Mouse (Mus musculus) cerebellum, postnatal 4 days (tissue): ENCODE data around the gene Zfp442.
A peak's percentile ranks its signal among the peaks of the same experiment; 100 is the strongest.
"Not testable (repeated sequence)": the region's sequence is repeated elsewhere in the genome, so short reads cannot be mapped to it uniquely, and the experiment has no call there.

Source experiments
- DNase-seq, 2 experiments: peaks; one replicate each; pipeline ENCODE4 v3.0.0; 2022; ENCODE audit warnings: low spot score in 2 of 2, mixed read lengths in 1 of 2

The Zfp442 gene

DNA sequence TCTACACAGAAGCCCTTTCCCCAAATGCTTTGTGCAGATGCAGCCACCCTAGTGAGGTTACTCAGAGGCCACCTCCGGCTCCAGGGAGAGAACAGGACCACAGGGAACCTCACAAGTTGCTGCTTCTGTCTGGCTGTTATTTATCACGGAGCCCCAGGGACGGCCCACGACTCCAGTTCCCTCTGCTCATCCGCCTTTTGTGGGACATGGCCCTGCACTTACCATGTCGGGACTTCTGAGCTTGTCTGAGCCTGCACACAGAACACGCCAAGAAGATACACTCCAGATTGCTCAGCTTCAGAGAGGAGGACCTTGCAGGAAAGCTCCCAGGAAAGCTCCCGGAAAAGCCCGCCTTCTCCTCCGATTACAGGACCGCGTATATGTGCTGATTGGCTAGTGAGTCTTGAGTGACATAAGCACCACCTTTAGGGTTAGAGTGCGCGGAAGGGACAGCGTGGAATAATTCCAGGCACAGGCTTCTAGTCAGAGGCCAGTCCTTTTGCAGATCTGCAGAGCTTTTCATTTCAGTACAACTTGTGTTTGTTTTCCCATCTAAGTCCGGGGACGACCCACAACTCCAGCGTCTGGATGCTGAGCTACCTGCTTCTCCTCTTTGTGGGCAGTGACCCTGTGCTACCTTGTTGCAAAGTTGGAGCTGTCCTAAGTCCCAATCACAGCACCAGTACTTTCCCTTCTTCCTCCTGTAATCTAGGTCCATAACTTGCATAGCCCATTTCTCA lies at the start of gene Zfp442:
Zfp442 (minus strand) TSS at position 307 of the 740 bp plus-strand sequence.
- peak; percentile 19 to 47 for DNase-seq

DNA sequence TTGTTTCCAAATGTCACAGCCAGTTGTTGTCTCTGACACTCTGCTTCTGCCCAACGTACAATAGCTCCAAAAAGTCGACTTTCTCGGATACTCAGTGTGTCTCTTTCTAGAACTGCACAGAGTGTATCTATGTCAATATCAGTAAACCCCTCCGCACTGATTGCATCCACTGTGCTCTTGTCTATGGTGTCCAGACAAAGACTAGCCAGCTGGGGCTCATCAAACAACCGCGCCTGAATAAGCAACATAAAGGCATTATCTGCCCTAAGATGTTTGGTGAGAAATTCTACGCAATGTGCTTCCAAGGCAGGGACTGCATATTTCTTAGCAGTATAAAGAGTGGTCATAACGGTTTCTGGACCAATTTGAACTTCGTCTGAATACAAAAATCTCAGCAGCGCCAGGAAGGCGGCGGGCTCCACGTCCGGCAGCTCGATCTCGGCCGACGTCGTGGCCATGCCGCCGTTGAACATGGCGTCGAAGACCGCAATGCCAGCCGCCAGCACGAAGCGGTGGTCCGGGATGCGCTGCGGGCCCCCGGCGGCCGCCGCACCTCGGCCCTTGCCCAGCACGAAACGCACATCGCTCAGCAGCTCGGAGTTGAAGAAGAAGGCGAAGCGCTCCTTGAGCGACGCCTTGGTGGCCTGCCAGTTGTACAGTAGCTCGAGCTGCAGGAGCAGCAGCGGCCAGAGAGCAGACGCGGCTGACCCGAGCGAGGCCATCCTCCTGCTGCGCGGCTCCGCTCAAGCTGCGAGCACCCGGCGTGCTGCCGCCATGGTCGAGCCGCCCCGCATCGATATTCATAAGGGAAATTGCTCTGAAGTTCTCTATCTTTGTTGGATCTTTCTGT lies 49.1 kb upstream of the Zfp442 start:
- DNase-seq = not testable (repeated sequence)

DNA sequence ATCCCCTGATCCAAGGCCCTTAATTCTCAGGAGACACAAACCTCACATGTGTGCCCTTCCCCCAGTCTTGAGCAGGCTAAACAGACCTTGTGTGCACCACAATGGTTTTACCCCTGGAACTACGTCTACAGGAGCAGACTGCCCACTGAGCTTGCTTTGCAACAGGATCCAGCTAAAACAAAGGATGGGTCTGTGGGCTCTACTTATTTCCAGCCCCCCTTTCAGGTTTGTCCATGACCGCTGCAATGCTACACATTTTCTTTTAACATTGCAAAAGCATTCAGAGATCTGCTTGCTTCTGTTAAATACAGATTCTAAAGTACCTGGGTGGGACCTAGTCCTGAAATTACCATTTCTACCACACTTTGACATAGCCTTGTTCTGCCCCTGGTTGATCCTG lies 41.7 kb upstream of the Zfp442 start:
- no peak for DNase-seq

DNA sequence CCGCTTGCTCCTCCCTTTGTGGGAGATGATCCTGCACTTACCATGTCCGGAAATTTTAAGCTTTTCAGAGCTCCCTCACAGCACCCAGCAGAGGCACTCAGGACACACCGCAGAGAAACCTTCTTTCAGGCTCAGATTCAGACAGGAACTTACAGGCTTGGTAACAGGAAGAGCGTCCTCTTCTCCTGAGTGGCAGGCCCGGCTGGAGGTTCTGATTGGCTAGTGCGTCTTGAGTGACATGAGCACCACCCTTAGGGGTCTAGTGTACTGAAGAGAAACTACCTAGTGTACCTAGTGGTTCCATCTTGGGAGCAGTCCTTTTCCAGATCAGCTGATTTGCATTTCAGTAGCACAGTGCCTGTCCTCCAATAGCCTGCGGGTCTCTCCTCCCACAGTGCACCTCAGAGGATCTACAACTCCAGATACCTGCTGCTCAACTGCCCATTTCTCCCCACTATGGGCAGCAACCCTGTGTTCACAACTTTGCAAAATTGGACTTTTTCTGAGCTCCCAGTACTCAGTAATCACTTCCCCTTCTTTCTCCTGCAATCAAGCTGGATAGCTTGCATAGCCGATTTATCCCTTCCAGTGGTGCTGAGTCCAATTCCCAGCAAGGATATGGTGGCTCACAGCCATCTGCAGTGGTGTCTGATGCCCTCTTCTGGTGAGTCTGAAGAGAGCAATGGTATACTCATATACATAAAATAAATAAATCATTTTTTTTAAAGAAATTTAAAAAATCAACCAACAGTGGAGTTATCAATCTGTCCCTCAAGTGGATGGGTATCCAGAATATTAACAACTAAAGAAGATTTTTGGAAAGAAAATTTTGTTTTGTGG lies 33.9 kb upstream of the Zfp442 start, which contains the start of gene Zfp345:
Zfp345 (minus strand) TSS at position 153 of the 840 bp plus-strand sequence.
- not testable (repeated sequence) for DNase-seq

DNA sequence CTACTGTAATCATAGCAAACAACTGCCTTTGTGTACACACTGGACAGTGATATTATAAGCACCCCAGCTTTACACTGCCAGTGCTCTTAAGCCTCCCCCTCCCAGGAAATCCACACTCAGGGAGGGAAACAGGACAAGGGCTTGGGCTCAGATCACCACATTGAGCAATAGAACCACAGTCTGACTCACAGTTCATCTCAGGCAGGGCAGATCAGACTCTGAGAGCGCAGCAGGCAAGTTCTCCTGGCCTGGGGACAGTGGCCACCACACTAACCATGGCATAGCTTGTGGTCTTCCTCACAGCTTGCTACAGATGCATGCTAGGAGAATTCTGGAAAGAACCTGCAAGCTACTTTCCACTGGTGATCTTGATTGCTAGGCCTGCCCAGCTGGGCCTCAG lies 12.2 kb downstream of the Zfp442 start:
- not testable (repeated sequence) for DNase-seq

DNA sequence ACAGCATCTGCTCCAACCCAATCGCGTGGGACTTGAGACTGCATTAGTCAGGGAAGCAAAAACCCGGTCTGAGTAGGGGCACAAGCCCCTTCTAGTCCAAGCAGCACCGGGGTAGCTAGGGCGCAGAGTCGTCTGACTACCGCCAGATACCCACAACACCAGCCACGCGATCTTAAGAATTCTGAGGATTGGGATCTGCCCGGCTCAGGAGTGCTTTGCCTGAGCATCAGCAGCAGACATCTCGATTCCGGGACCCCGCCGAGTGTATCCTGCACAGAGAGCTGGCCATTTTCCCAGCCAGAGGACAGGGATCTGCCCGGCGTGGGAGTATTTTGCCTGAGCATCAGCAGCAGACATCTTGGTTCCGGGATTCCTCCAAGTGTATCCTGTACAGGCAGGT lies 39.1 kb downstream of the Zfp442 start:
- not testable (repeated sequence) for DNase-seq

DNA sequence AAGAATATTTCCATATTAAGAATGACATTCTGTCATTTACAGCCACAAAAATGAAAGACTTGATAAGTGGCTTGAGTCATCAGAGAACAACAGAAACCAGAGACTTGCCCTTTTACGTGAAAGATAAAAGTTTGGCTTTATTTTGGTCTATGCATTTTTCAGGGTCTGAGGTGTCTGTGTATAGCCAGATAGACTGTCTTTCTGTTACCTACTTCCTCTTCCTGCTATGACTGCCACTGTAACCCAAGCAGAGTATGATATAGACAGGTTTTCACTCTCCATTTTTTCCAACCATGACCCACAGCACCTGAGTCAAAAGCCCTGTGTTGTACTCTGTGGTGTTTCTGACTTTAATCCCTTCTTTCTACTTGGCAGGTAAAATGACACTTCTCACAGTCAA lies 61.1 kb downstream of the Zfp442 start:
- DNase-seq = no peak

DNA sequence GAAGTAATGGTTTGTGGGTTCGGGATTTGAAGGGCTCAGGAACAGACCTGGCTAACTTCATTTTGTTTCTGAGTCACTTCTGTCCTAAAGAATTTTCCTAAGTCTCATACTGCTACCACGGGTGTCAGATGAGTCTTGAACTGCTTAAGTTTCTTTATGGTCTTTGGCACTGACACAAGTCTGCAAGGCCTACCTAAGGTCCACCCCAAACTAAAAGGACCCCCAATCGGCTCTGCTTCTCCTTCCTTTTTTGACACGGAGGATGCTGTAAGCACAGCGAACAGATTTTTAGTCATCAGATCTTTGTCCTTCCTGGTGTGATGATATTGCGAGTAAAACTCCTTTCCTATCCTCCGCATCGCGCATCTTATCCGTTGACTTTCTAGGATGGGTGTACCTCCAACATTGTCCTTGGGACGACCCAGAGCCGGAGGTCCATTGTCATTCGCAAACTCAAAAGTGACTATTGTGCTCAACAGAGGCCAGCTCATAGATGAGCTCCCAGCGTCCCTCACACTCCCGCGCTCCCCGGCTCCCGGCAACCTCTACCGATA lies 65.7 kb downstream of the Zfp442 start:
- DNase-seq = not testable (repeated sequence)

DNA sequence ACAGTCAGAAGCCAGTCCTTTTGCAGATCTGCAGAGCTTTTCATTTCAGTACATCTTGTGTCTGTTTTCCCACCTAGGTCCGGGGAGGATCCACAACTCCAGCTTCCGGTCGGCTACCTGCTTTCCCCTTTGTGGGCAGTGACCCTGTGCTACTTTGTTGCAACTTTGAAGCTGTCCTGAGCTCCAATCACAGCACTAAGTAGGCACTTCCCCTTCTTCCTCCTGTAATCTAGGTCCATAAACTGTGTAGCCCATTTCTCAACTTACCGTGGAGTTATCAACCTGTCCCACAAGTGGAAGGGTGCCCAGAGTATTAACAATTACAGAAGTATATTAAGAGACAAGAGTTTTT lies 88.4 kb downstream of the Zfp442 start:
- DNase-seq = no peak

DNA sequence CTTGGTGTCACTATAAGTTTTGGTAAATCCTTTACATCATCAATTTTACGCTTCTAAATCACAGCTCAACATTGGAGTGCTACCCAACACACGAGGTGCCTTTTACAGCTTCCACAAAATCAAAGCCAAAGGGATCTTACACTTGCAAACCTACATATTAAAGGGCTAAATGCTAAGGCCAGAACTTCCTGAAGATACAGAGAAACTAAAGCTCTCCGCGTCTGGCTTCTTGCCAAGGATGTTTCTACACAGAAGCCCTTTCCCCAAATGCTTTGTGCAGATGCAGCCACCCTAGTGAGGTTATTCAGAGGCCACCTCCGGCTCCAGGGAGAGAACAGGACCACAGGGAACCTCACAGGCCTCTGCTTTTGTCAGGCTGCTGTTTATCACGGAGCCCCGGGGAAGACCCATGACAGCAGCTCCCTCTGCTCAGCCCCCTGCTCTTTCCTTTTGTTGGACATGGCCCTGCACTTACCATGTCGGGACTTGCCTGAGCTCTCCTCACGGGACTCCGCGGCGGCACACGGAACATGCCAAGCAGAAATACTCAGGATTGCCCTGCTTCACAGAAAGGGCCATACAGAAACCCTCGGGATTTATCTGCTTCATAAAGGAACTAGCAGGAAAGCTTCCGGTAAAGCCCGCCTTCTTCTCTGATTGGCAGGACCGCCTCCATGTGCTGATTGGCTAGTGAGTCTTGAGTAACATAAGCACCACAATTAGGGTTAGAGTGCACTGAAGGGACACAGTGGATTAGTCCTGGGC lies 89.0 kb downstream of the Zfp442 start, which contains the start of gene 3300002I08Rik:
3300002I08Rik (minus strand) TSS at position 653 of the 765 bp plus-strand sequence.
- peak; percentile 50 to 81 for DNase-seq
